Mouse (Mus musculus) forebrain, embryonic 10.5 days (tissue): ENCODE measurements around the gene Pcsk4. TPM values are rescaled to one million over a fixed set of nuclear protein-coding genes. Genes with fewer than 3 reads are reported as not detected.

Experiments used
- DNase-seq: peaks from one replicate; pipeline ENCODE4 v3.0.0-alpha.2; 2017; ENCODE audit warnings: low spot score; ENCODE audit errors: extremely low spot score
- H3K27ac ChIP-seq: fragments of 300-500 bp; sonication (generic); 2 replicates; pipeline ENCODE4 v1.5.1; 2016; ENCODE audit warnings: mild to moderate bottlenecking
- H3K27me3 ChIP-seq: fragments of 300-500 bp; sonication (generic); 2 replicates; pipeline ENCODE4 v1.6.1; 2016; ENCODE audit warnings: mild to moderate bottlenecking; ENCODE audit not compliant: poor library complexity, severe bottlenecking
- H3K36me3 ChIP-seq: fragments of 300-500 bp; sonication (generic); replicated peaks from 2 replicates; pipeline ENCODE4 v1.6.1; 2016; ENCODE audit warnings: mild to moderate bottlenecking, moderate library complexity
- H3K4me1 ChIP-seq: fragments of 300-500 bp; sonication (generic); 2 replicates; pipeline ENCODE4 v1.6.1; 2016
- H3K4me3 ChIP-seq: fragments of 300-500 bp; sonication (generic); 2 replicates; pipeline ENCODE4 v1.5.1; 2016; ENCODE audit warnings: mild to moderate bottlenecking, moderate library complexity
- H3K9me3 ChIP-seq: fragments of 300-500 bp; sonication (generic); 2 replicates; pipeline ENCODE4 v1.6.1; 2016; ENCODE audit warnings: mild to moderate bottlenecking, moderate library complexity
- WGBS: fragments of 180-500 bp; shearing (Covaris S2); methylation state at CpG from one replicate; pipeline ENCODE4 v1.1.7; 2016; 5-methylcytosine and 5-hydroxymethylcytosine counted together
- polyA plus RNA-seq: library from polyadenylated mRNA; unstranded; fragments of >200 nt; fragmentation: Nextera tagmentation; extraction: Ambion mirVana; gene quantifications from 2 replicates; pipeline ENCODE4 v1.2.1, GENCODE M21; 2016

Gene Pcsk4
- polyA plus RNA-seq, 1 experiment from 2014 or later, result 6.7 TPM

- WGBS, result 41% methylated on average over 9 of the region's 9 CpGs
- no peak for DNase-seq
- peaks cover 99% of the 10 kb centered on the region for H3K27me3 ChIP-seq
- H3K9me3 ChIP-seq, result no peaks in the 10 kb centered on the region
- no peak overlapping the region for H3K27ac ChIP-seq
- peak overlapping the region; percentile 2; the same call in 1 of the 2 replicates for H3K4me3 ChIP-seq
- H3K36me3 ChIP-seq, result no peaks in the 10 kb centered on the region
- H3K4me1 ChIP-seq, result peaks cover 79% of the 10 kb centered on the region
These were observed 14.9 kb upstream of the Pcsk4 start for GRCm38 (mm10) chr10:80344131-80344661.

GRCm38 (mm10) chr10:80343425-80343895 is 14.2 kb upstream of the Pcsk4 start:
- H3K9me3 ChIP-seq, result no peaks in the 10 kb centered on the region
- no peaks in the 10 kb centered on the region for H3K36me3 ChIP-seq
- peaks cover 94% of the 10 kb centered on the region for H3K27me3 ChIP-seq
- H3K27ac ChIP-seq, result no peak overlapping the region
- DNase-seq, result no peak
- WGBS, result 29% methylated on average over 13 of the region's 13 CpGs
- peak overlapping the region; percentile 51 for H3K4me3 ChIP-seq
- H3K4me1 ChIP-seq, result peaks cover 71% of the 10 kb centered on the region

GRCm38 (mm10) chr10:80342749-80343424 is 13.6 kb upstream of the Pcsk4 start:
- Histone ChIP-seq H3K27me3 (peaks cover 94% of the 10 kb centered on the region), H3K36me3 (no peaks in the 10 kb centered on the region), H3K4me3 (peak overlapping the region; percentile 51), H3K4me1 (peaks cover 65% of the 10 kb centered on the region), H3K9me3 (no peaks in the 10 kb centered on the region), H3K27ac (no peak overlapping the region)
- peak; percentile 72 for DNase-seq
- under 1% methylated on average over 32 of the region's 33 CpGs for WGBS

GRCm38 (mm10) chr10:80342305-80342748 is 13.0 kb upstream of the Pcsk4 start:
- Histone ChIP-seq H3K27ac (0 out of 2 replicates have a peak overlapping the region, but pooled peaks have one; percentile 3), H3K4me1 (peaks cover 60% of the 10 kb centered on the region), H3K4me3 (peak overlapping the region; percentile 51), H3K36me3 (no peaks in the 10 kb centered on the region), H3K27me3 (peaks cover 90% of the 10 kb centered on the region), H3K9me3 (no peaks in the 10 kb centered on the region)
- no peak for DNase-seq
- WGBS, result under 1% methylated on average over 26 of the region's 26 CpGs

- no peak for DNase-seq
- Histone ChIP-seq H3K9me3 (no peaks in the 10 kb centered on the region), H3K27ac (0 out of 2 replicates have a peak overlapping the region, but pooled peaks have one; percentile 4), H3K36me3 (no peaks in the 10 kb centered on the region), H3K4me3 (peak overlapping the region; percentile 51), H3K27me3 (peaks cover 86% of the 10 kb centered on the region), H3K4me1 (peaks cover 58% of the 10 kb centered on the region)
- WGBS, result 2% methylated on average over 47 of the region's 47 CpGs
These were observed 12.4 kb upstream of the Pcsk4 start for GRCm38 (mm10) chr10:80341491-80342304.

GRCm38 (mm10) chr10:80341026-80341425 is 11.7 kb upstream of the Pcsk4 start:
- peaks cover 58% of the 10 kb centered on the region for H3K4me1 ChIP-seq
- H3K9me3 ChIP-seq, result no peaks in the 10 kb centered on the region
- no peaks in the 10 kb centered on the region for H3K36me3 ChIP-seq
- DNase-seq, result no peak
- peaks cover 86% of the 10 kb centered on the region for H3K27me3 ChIP-seq
- WGBS, result 10% methylated on average over 21 of the region's 21 CpGs
- no peak overlapping the region for H3K27ac ChIP-seq
- peak overlapping the region; percentile 51 for H3K4me3 ChIP-seq

GRCm38 (mm10) chr10:80339941-80340750 is 10.8 kb upstream of the Pcsk4 start:
- no peaks in the 10 kb centered on the region for H3K9me3 ChIP-seq
- no peak overlapping the region for H3K27ac ChIP-seq
- DNase-seq, result peak; percentile 90
- peaks cover 86% of the 10 kb centered on the region for H3K27me3 ChIP-seq
- WGBS, result 22% methylated on average over 19 of the region's 19 CpGs
- peaks cover 4% of the 10 kb centered on the region for H3K36me3 ChIP-seq
- peaks cover 55% of the 10 kb centered on the region for H3K4me1 ChIP-seq
- peak overlapping the region; percentile 10 for H3K4me3 ChIP-seq

- Histone ChIP-seq H3K36me3 (peaks cover 4% of the 10 kb centered on the region), H3K27me3 (peaks cover 76% of the 10 kb centered on the region), H3K9me3 (no peaks in the 10 kb centered on the region), H3K27ac (no peak overlapping the region), H3K4me3 (no peak overlapping the region), H3K4me1 (peaks cover 24% of the 10 kb centered on the region)
- whole genome bisulfite sequencing, result 90% methylated on average over 12 of the region's 12 CpGs
- no peak for DNase-seq
These were observed 7.0 kb upstream of the Pcsk4 start for GRCm38 (mm10) chr10:80336263-80336662.

- 86% methylated on average over 5 of the region's 5 CpGs for WGBS
- DNase-seq, result no peak
- Histone ChIP-seq H3K4me1 (peaks cover 31% of the 10 kb centered on the region), H3K9me3 (no peaks in the 10 kb centered on the region), H3K4me3 (no peak overlapping the region), H3K36me3 (peaks cover 4% of the 10 kb centered on the region), H3K27me3 (peaks cover 71% of the 10 kb centered on the region), H3K27ac (no peak overlapping the region)
These were observed 3.3 kb upstream of the Pcsk4 start for GRCm38 (mm10) chr10:80332525-80332989.

GRCm38 (mm10) chr10:80331636-80332524 is 2.6 kb upstream of the Pcsk4 start:
- DNase-seq, result no peak
- H3K4me3 ChIP-seq, result no peak overlapping the region
- H3K36me3 ChIP-seq, result peaks cover 4% of the 10 kb centered on the region
- peaks cover 72% of the 10 kb centered on the region for H3K27me3 ChIP-seq
- WGBS, result 79% methylated on average over 10 of the region's 10 CpGs
- H3K27ac ChIP-seq, result no peak overlapping the region
- H3K4me1 ChIP-seq, result peaks cover 31% of the 10 kb centered on the region
- H3K9me3 ChIP-seq, result no peaks in the 10 kb centered on the region

- Histone ChIP-seq H3K27ac (no peak overlapping the region), H3K4me3 (peak overlapping the region; percentile 56; the same call in 1 of the 2 replicates)
- DNase-seq, result no peak
These were observed 1.6 kb upstream of the Pcsk4 start for GRCm38 (mm10) chr10:80330888-80331287.

More at GRCm38 (mm10) chr10:80330888-80331287, 1.6 kb upstream of the Pcsk4 start:
- peaks cover 62% of the 10 kb centered on the region for H3K27me3 ChIP-seq
- WGBS, result 76% methylated on average over 2 of the region's 2 CpGs
- peaks cover 4% of the 10 kb centered on the region for H3K36me3 ChIP-seq
- H3K9me3 ChIP-seq, result no peaks in the 10 kb centered on the region
- peaks cover 31% of the 10 kb centered on the region for H3K4me1 ChIP-seq
